Mouse (Mus musculus): ENCODE results near the gene Kti12.

Kti12 gene

DNA sequence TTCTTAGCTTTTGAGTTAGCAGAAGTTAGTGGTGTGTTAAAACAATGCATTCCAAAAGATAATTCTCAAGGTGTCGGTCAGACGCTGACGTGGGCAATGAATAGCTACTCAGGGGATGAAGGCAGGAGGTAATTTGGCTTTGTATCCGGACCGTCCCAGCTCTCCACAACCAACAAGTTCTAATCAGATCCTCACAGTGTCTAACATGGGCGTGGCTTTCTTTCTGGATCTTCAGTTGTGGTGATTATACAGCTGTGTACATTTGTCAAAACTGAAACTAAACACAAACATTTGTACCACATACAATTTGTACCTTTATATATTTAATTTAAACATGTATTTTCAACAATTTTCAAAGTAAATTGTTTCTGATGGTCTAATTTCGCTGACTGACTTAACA is 19.2 kb downstream of the Kti12 start:
- in situ Hi-C loops (cut with MboI; ENCODE audit: low sequenced_read_pairs), result loop anchor here (25.0 kb wide), 1 partner anchor 295 kb away; no protein-coding TSS in a partner anchor

DNA sequence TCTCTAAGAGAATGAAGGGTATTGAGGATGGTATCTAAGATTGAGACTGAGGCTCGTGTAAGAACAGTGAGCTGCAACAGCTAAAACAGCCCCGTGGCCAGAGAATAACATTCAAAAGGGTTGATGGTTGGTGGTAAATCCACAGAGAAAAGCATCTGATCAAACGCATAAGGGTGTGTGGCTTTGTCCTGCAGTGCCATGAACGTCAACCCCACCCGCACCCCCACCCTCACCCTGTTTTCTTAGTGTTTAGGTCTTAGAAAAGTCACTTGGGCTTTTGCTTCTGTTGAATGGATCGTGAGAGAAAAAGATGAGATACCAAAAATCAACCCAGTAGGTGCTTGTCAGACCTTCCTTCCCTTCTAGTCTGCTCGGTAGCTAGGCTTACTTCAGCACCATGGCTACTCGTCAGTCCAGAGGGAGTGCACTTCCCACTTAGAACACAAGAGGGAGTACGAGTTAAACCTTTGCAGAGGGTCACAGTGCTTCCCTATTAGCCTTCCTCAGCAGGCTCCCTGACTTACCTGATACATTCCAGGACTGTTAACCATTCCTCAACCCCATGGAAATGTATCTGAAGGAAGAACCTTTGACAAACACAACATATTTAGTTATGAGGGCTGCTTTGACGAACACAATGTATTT is 22.3 kb downstream of the Kti12 start:
- in situ Hi-C loops (cut with MboI; ENCODE audit: low sequenced_read_pairs), result loop anchor here (5.0 to 25.0 kb wide), 2 partner anchors 102 to 292 kb away; no protein-coding TSS in a partner anchor

DNA sequence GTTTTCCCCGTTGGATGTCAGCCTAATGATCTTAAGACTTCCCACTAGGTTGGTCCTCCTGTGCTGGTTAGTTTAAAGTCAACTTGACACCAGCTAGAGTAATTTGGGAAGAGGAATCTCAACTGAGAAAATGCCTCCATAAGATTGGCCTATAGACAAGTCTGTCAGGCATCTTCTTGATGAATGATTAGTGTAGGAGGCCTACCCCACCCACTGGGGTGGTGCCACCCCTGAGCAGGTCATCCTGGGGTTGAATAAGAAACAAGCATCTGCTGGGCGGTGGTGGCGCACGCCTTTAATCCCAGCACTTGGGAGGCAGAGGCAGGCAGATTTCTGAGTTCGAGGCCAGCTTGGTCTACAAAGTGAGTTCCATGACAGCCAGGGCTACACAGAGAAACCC is 26.2 kb downstream of the Kti12 start:
- in situ Hi-C loops (cut with MboI; ENCODE audit: low sequenced_read_pairs), result loop anchor here (5.0 to 25.0 kb wide), 2 partner anchors 99 to 289 kb away; no protein-coding TSS in a partner anchor

DNA sequence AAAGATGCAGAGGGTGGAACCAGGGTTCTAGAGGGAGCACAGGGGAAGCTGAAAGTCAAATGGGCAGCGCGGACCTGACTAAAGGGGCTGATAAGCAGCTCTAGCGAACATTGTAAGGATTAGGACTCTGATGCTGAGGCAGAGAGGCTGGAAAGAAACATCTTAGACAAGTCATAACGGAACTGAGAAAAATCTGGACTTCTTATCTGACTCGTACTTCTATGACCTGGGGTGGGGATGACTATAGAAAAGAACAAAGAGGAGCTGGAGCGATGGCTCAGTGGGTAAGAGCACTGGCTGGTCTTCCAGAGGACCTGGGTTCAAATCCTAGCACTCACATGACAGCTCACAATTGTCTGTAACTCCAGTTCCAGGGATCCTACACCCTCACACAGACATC is 30.3 kb downstream of the Kti12 start:
- in situ Hi-C loops (cut with MboI; ENCODE audit: low sequenced_read_pairs), result no loop called here

DNA sequence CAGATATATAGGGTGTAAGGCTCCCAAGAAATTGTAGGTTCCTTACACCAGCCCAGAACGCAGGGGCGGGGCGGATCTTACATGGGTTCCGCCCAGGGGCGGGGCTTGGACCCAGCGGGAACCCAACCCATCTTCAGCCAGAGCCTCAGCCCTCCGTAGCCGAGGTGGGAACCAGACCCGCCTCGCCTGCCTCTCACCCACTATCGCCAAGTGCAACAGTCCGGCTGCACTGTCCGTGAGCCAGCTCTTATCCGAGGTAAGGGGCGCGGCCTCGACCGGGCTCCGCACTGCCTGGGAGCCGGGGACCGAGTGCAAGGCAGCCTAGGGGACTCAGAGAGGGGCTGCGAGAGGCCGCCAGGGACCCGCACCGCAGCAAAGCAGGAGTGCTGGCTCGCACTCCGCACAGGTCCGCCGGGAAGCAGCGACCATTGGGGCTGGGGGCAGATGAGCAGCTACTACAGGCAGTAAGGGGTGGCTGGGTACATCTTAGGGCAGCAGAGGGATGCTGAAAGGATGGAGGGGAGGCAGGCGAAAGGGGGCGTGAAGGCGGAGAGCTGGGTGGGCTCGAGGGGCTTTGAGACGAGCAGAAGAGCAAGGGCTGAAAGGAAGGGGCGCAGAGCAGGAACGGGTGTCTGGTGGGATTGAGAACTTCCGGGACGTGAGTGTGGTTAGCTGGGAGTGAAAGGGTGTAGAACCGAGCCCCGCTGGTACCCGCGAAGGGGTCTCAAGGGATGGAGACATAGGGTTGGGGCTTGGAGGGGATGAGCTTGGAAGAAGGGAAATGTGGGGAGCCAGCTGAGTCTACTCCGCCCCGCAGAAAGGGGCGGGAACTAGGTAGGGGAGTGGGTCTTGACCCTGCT is 31.6 kb downstream of the Kti12 start, which contains the start of gene Rab3b:
Gene Rab3b, plus strand, starts transcription at position 101 of the 860 bp plus-strand sequence.
- in situ Hi-C loops (cut with MboI; ENCODE audit: low sequenced_read_pairs), result no loop called here

DNA sequence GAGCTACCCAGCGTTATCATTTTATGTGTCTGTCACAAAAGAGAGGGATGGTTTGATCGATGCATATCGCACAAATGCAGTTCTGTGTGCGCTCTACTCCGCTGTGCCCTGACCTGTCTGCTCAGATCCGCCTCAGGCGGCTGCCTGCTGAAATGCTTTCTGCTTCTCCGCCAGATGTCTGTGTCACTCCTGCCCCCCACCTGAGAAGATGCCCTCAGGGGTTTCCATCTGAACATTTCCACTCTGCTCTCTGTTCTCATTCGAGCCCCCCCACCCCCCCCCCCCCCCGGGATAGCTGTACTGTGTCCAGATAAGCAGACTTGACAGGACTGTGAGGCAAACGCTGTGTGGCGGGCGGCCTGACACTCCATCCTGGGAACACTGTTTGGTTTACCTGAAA is 36.2 kb downstream of the Kti12 start:
- in situ Hi-C loops (cut with MboI; ENCODE audit: low sequenced_read_pairs), result no loop called here

DNA sequence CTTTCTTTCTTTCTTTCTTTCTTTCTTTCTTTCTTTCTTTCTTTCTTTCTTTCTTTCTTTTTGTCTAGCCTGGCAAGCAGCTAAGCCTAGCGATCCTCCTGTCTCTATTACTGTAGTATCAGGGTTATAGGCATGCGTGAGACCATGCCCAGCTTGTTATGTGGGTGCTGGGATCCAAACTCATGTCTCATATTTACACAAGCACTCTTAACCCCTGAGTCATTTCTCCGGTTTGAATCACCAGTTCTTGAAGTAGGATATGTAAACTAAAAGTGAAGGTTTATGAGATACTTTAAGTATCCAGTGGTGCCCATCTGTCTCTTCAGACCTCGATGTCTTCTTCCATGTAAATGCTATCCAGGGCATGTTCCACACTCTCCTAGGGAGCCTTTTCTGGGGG is 39.9 kb downstream of the Kti12 start:
- in situ Hi-C loops (cut with MboI; ENCODE audit: low sequenced_read_pairs), result no loop called here

DNA sequence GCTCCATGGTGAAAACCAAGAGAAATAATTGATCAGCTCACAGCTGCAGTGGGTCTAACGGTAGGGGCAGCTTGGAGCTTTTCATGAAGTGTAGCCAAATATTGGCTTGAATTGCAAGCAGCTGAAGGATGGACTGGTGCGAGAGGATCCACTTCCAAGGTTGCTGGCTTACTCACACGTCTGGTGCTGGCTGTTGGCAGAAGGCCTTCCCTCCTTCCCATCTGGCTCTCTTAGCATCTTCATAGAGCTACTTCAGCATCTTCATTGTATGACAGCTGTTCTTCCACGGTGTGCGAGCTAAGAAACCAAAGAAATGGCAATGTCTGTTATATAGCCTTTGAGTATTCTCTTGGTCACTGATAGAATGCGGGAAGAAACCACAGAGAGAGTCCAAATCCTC is 43.3 kb downstream of the Kti12 start:
- in situ Hi-C loops (cut with MboI; ENCODE audit: low sequenced_read_pairs), result no loop called here

Data from CH12F3 (cell line).